Mouse (Mus musculus): Measurements from ENCODE around the gene Pus1. TPM values are rescaled to one million over a fixed set of nuclear protein-coding genes. Genes with fewer than 3 reads are reported as not detected.

Pus1 gene
- polyA plus RNA-seq, 1 experiment from 2014 or later = 33.1 TPM

DNA sequence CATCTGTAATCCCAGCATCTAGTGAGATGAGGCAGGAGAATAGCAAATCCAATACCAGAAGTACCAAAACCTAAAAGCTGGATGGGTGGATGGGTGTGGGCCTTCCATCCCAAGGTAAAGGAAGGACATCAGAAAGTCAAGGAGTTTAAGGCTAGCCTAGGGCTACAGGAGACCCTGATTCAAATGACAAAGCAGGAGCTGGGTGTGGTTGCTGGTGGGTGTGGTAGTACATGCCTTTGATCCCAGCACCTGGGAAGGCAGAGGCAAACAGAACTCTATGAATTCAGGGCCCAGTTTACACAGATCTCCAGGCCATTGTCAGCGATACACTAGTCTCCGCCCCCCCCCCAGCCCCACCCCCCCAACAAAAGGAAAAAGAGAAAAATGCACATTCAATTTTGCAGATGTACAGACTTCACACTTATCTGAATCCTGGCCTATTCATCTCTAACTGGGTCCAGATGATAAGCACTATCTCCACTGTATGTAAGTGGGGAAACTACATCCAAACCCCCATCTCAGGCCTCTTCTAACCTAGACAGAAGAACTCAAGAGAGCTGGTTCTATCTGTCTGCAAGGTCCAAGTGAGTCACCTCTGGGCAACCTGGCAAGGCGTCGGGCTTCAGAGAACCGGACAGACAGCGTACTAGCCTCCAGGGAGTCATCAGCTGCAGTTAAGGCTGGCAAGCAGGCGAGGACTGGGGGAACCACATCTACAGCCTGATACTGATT, 23.7 kb upstream of the Pus1 start:
- no peak overlapping the region for H3K4me3 ChIP-seq
- H3K27ac ChIP-seq = no peak overlapping the region; the same call in 1 of the 2 replicates
- H3K9me3 ChIP-seq = no peaks in the 10 kb centered on the region
- 67% methylated on average over 7 of the region's 7 CpGs for WGBS
- H3K4me2 ChIP-seq = no peak overlapping the region
- no peak overlapping the region for H3K9ac ChIP-seq
- H3K27me3 ChIP-seq = no peaks in the 10 kb centered on the region
- ATAC-seq (ENCODE audit: insufficient number of reproducible peaks, low FRiP score, low TSS enrichment, low read depth) = no peak
- peaks cover 61% of the 10 kb centered on the region for H3K4me1 ChIP-seq
- peaks cover 49% of the 10 kb centered on the region for H3K36me3 ChIP-seq

DNA sequence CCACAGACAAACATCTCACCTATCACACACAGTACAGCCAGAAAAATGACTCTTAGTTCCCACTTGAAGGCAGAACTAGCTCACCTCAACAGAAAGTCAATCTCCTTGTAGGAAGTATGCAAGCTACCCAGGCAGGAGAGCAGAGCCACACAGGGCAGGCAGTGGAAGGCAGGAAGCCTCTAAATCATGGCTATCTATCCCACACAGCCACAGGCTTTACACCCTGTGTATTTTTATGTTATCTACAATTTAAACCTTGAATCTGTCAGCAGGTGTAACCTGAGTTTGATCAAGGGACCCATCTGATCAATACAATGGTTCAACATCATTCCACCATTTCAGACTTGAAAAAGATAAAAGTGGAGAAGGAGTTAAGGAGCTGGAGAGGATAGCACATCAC, 22.4 kb upstream of the Pus1 start:
- no peak for ATAC-seq (ENCODE audit: insufficient number of reproducible peaks, low FRiP score, low TSS enrichment, low read depth)
- no peak overlapping the region for H3K9ac ChIP-seq
- no peaks in the 10 kb centered on the region for H3K9me3 ChIP-seq
- no peak overlapping the region for H3K4me3 ChIP-seq
- H3K36me3 ChIP-seq = peaks cover 63% of the 10 kb centered on the region
- no peak overlapping the region for H3K27ac ChIP-seq
- no peaks in the 10 kb centered on the region for H3K27me3 ChIP-seq
- peaks cover 47% of the 10 kb centered on the region for H3K4me1 ChIP-seq
- H3K4me2 ChIP-seq = no peak overlapping the region

DNA sequence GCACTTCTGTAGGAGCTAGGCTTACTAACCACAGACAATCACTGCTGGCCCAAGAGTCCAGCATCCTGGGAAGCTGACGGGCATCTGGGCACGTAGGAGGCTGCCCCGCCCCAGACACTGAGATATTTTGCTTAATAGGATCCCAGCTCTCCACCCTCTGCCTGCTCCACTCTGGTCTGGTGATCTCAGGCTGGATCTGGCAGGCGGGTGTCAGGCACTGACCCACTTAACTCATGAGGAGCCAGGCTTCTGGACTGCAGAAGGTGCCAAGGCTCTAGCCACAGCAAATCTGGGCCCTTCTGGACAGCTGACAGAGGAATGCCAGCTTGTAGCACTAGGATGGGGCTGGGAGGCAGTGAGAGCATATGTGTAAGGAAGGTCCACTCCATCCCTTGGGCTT, 21.7 kb upstream of the Pus1 start:
- Histone ChIP-seq H3K27me3 (no peaks in the 10 kb centered on the region), H3K9ac (no peak overlapping the region), H3K9me3 (no peaks in the 10 kb centered on the region), H3K36me3 (peaks cover 69% of the 10 kb centered on the region), H3K4me1 (peaks cover 41% of the 10 kb centered on the region), H3K4me2 (no peak overlapping the region), H3K4me3 (no peak overlapping the region), H3K27ac (0 out of 2 replicates have a peak overlapping the region, but pooled peaks have one; percentile 59)
- ATAC-seq (ENCODE audit: insufficient number of reproducible peaks, low FRiP score, low TSS enrichment, low read depth) = no peak
- WGBS = 74% methylated on average over 4 of the region's 4 CpGs

DNA sequence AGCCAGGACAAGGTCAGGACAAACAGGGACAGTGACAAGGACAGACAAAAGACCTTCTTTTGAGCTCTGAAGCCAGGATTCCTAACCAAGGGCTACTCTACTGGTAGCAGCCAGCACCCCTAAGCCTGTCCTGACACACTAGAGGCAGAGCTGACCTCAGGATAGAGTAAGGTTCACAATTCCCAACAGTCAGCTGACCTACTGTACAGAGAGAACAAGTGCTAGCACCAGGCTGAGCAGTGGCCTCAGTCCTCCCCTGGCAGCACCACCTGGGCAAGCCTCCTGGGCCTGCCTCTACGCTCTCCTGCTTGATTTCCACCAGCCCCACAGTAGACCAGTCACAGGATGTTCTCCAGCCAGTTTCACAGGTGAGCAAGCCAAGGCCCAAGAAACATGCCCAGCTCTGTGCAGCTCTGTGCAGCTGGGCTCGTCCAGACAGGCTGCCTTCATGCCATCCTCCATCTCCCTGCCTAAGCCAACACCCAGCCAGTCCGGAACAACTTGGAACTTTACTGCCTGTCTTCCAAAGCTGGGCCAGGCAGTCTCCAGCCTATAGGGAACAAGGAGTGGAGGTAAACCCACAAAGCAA, 20.7 kb upstream of the Pus1 start:
- ATAC-seq (ENCODE audit: insufficient number of reproducible peaks, low FRiP score, low TSS enrichment, low read depth) = no peak
- Histone ChIP-seq H3K27me3 (no peaks in the 10 kb centered on the region), H3K27ac (peak overlapping the region; percentile 59; the same call in 1 of the 2 replicates), H3K9ac (no peak overlapping the region), H3K4me3 (no peak overlapping the region), H3K36me3 (peaks cover 80% of the 10 kb centered on the region), H3K9me3 (no peaks in the 10 kb centered on the region), H3K4me2 (no peak overlapping the region), H3K4me1 (peaks cover 32% of the 10 kb centered on the region)
- WGBS = 67% methylated on average over 3 of the region's 3 CpGs

DNA sequence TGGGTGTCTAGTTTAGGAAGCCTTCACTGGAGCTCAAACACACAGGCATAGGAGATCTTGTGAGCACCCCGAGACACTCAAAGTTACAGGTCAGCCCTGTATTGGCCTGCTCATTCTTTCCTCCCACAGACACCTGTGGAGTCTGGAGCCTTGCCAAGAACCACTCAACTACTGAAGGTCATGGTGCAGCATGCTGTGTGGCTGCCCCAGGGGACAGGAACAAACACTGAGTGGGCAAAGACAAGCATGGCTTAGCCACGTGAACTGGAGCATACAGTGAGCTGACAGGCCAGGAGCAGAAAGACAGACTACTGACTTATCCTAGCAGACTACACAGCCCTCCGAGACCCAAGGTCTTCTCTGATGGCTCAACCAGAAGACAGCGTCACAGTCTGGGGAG, 17.2 kb upstream of the Pus1 start:
- Histone ChIP-seq H3K36me3 (peaks cover 94% of the 10 kb centered on the region), H3K27me3 (no peaks in the 10 kb centered on the region), H3K4me1 (peaks cover 16% of the 10 kb centered on the region), H3K9ac (no peak overlapping the region), H3K4me2 (no peak overlapping the region), H3K4me3 (no peak overlapping the region), H3K9me3 (no peaks in the 10 kb centered on the region), H3K27ac (no peak overlapping the region)
- no peak for ATAC-seq (ENCODE audit: insufficient number of reproducible peaks, low FRiP score, low TSS enrichment, low read depth)
- 73% methylated on average over 4 of the region's 4 CpGs for WGBS

DNA sequence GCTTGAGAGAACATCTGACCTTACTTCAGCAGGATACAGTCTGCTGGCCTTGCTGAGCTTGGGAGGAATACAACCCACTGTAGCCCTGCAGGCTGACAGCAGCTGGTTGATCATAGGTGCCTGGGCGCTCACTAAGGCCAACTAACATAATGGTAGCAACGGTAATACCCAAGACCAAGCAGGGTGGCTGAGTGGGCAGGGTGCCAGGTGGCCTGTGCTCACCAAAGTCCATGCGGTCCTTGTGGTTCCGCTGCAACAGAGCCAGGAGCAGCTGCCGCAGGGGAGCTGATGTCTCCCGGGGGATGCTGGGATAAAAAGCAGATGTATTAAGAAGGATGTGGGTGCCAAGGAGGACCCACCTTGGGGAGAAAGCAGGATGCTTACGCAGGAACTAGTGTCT, 13.9 kb upstream of the Pus1 start:
- Histone ChIP-seq H3K9ac (no peak overlapping the region), H3K27me3 (no peaks in the 10 kb centered on the region), H3K4me1 (no peaks in the 10 kb centered on the region), H3K4me2 (no peak overlapping the region), H3K27ac (no peak overlapping the region), H3K4me3 (no peak overlapping the region), H3K36me3 (peaks cover 99% of the 10 kb centered on the region), H3K9me3 (no peaks in the 10 kb centered on the region)
- no peak for ATAC-seq (ENCODE audit: insufficient number of reproducible peaks, low FRiP score, low TSS enrichment, low read depth)
- 91% methylated on average over 7 of the region's 7 CpGs for WGBS

DNA sequence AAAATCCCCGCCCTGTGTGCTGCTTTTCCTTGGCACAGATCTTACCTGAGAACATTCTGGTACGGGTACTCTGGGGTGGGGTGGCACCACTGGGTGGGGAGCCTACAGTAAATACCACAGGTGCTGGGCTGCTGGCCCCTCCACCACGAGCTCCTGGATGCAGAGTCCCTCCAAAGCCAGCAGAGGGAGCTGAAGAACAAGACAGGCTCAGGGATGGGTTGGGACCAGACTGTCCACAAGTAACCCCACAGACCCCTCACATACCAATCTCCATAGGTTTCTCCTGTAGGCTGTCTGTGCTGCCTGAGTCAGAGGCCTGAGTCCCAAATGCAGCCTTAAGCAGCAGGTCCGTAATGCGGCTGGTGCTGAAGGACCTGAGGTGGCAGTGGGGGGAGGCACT, 8.2 kb upstream of the Pus1 start:
- ATAC-seq (ENCODE audit: insufficient number of reproducible peaks, low FRiP score, low TSS enrichment, low read depth) = no peak
- Histone ChIP-seq H3K27me3 (no peaks in the 10 kb centered on the region), H3K4me1 (no peaks in the 10 kb centered on the region), H3K9me3 (no peaks in the 10 kb centered on the region), H3K4me2 (no peak overlapping the region), H3K4me3 (no peak overlapping the region), H3K36me3 (peaks cover 92% of the 10 kb centered on the region), H3K27ac (no peak overlapping the region), H3K9ac (no peak overlapping the region)
- whole genome bisulfite sequencing = 56% methylated on average over 5 of the region's 5 CpGs

DNA sequence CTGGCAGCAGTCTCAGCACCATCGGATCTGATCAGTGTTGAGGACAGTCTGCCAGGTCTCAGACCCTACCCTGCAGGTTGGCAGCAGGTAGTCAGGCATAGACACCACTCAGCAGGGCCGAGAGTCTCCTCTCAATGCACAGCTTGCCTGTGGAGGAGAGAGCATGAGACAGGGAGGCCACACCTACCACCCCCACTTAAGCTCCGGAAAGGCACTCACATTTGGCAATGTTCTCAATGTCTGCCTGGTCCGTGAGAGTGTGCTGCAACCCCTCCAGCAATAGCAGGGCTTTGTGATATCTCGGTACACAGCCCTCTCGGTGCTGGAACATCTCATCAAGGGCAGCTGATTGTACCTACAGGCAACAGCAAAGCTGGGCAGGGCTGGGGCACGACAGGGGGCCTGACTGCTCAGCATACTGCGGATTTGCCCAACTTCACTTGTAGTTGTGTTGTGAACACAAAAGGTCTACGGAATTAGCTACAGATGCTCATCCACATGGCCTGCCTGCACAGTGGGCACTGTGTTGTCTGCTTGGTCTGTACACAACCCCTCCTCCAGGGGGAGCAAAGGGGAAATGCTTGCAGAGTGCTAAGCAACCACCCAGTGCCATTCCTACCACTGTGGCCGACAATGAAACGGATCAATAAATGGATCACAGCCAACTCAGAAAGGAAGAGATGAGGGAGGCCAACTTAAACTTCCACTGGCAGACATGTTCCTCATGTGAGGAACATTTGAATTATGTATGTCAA, 5.8 kb upstream of the Pus1 start:
- Histone ChIP-seq H3K4me3 (no peak overlapping the region), H3K36me3 (peaks cover 67% of the 10 kb centered on the region), H3K27me3 (no peaks in the 10 kb centered on the region), H3K9ac (no peak overlapping the region), H3K4me2 (no peak overlapping the region), H3K4me1 (no peaks in the 10 kb centered on the region), H3K9me3 (no peaks in the 10 kb centered on the region), H3K27ac (no peak overlapping the region)
- no peak for ATAC-seq (ENCODE audit: insufficient number of reproducible peaks, low FRiP score, low TSS enrichment, low read depth)
- WGBS = 82% methylated on average over 11 of the region's 11 CpGs

DNA sequence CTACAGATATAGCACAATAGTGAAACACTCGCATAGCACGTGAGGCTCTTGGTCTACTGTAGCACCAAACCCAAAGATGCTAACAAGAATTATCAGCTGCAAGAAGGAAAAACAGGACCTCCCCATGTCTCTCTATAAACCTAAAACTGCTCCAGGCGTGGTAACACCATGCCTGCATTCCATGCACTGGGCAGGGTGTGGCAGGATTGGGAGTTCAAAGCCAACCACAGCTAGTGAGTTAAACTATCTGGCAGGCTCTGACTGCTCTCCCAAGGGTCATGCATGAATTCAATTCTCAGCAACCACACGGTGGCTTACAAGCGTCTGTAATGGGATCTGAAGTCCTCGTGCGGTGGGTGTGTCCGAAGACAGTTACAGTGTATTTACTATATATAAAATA, 2.7 kb upstream of the Pus1 start:
- 60% methylated on average over 8 of the region's 8 CpGs for WGBS
- Histone ChIP-seq H3K9me3 (no peaks in the 10 kb centered on the region), H3K27me3 (no peaks in the 10 kb centered on the region), H3K4me1 (peaks cover 18% of the 10 kb centered on the region), H3K4me2 (no peak overlapping the region), H3K9ac (no peak overlapping the region), H3K36me3 (peaks cover 40% of the 10 kb centered on the region), H3K4me3 (no peak overlapping the region), H3K27ac (no peak overlapping the region)
- no peak for ATAC-seq (ENCODE audit: insufficient number of reproducible peaks, low FRiP score, low TSS enrichment, low read depth)

DNA sequence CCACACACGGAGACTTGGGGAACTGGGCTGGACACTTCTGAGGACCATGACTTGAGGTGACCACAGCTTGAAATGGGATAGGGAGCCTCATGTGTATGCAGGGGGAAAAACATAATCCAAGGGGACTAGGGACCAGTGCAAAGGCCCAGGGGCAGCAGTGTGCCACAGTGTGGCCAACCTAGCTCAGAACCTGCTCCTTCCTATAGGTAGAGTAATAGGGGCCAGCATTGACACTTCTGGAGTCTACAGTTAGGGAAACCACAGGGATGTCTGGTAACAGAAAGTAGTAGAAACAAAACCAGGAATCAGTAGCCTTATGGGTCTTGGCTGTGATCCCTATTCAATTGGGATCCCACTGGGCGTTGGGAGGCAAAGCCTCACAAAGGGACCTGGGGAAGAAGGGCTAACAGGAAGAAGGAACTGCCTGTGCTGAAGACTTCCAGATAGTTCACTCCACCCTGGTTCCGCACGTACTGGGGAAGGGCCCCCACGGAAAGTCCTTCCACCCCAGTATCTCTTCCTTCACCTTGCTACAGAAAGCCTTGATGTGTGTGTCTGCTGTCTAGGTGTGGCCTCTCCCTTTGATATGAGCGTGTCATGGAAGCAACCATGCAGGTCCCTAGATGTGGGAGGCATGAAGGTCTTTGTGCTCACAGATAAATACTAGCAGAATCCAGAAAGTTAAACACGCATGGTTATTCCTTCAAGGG, 1.2 kb upstream of the Pus1 start:
- Histone ChIP-seq H3K9ac (no peak overlapping the region), H3K27me3 (no peaks in the 10 kb centered on the region), H3K9me3 (no peaks in the 10 kb centered on the region), H3K4me1 (peaks cover 18% of the 10 kb centered on the region), H3K36me3 (peaks cover 39% of the 10 kb centered on the region), H3K27ac (0 out of 2 replicates have a peak overlapping the region, but pooled peaks have one; percentile 4), H3K4me3 (no peak overlapping the region), H3K4me2 (no peak overlapping the region)
- WGBS = 82% methylated on average over 7 of the region's 7 CpGs
- no peak for ATAC-seq (ENCODE audit: insufficient number of reproducible peaks, low FRiP score, low TSS enrichment, low read depth)

DNA sequence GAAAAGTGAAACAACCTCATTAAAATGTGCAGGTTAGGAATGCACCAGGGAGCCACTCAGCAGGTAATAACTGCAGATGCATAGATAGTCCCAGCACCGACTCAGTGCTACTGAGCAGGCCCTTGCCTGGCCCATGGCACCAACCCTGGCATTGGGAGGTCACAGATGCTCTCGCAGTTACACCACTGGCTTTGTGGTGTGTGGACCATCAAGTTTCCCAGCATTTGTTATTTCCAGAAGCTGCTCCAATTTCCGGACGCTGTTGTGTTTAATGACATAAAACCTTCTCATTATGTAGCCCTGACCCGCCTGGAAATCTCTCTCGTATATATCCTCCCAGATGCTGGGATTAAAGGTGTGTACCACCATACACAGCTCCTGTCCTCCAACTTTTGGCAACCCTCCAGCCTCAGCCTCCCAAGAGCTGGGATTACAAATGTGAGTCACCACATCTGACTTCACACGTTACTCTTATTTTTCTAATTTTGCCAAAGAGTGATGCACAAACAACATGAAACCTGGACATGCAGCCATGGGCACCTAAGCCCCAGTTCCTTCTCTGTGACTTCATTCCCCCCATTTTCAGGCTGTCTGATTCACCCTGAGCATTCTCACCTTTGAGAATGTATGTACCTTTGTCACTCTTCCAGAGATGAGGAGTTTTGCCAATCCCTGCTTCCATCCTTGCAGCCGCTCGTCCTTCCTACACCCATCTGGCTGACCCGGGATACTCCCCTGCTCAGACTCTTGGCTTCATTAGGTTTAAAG, 486 bp upstream of the Pus1 start:
- H3K27ac ChIP-seq = peak overlapping the region; percentile 79
- no peaks in the 10 kb centered on the region for H3K9me3 ChIP-seq

More for the DNA sequence above, 486 bp upstream of the Pus1 start:
- ATAC-seq (ENCODE audit: insufficient number of reproducible peaks, low FRiP score, low TSS enrichment, low read depth) = no peak
- peak overlapping the region; percentile 74 for H3K4me3 ChIP-seq
- WGBS = 46% methylated on average over 10 of the region's 10 CpGs
- peak overlapping the region; percentile 79 for H3K4me2 ChIP-seq
- H3K27me3 ChIP-seq = no peaks in the 10 kb centered on the region
- H3K9ac ChIP-seq = peak overlapping the region; percentile 68
- peaks cover 18% of the 10 kb centered on the region for H3K4me1 ChIP-seq
- H3K36me3 ChIP-seq = peaks cover 39% of the 10 kb centered on the region
